Mouse (Mus musculus) B cell, adult 62 days (primary cell): ENCODE measurements around the gene Gm6525. TPM values are rescaled to one million over a fixed set of nuclear protein-coding genes. Genes with fewer than 3 reads are reported as not detected.

Source experiments
- total RNA-seq: library from RNA; stranded (reverse); gene quantifications from 4 replicates; pipeline ENCODE4 v1.2.4, GENCODE M21; 2023

The Gm6525 gene
- total RNA-seq: not detected in 4 replicates

GRCm38 (mm10) chr3:84173581-84174154 is at the start of gene Gm6525:
Gene Gm6525 (plus strand): TSS chr3:84174104.

GRCm38 (mm10) chr3:84155558-84156006 is 18.3 kb upstream of the Gm6525 start, which contains the start of gene Mnd1:
Gene Mnd1 (minus strand): TSS chr3:84155786.

Other genes starting within 250 kb of the Gm6525 start
- gene Tmem131l, start 133.9 kb upstream of the Gm6525 start, total RNA-seq: 566 to 606 TPM (median 585 TPM) in 4 replicates
- gene Mnd1, start 18.3 kb upstream of the Gm6525 start, total RNA-seq: 0.89 to 2.3 TPM (median 1.6 TPM) in 4 replicates
- gene Trim2, start 132.8 kb downstream of the Gm6525 start, total RNA-seq: 0.47 to 1.2 TPM (median 0.53 TPM) in 4 replicates